Mouse (Mus musculus): ENCODE data around the gene Pbld2. TPM values are rescaled to one million over a fixed set of nuclear protein-coding genes. Genes with fewer than 3 reads are reported as not detected.

Pbld2 gene
- total RNA-seq (2014; rRNA removed; ENCODE audit: low replicate concordance) = 0.11 TPM in 1 of 2 replicates, not detected in the other
- 0.89 and 1.1 TPM in 2 replicates for polyA plus RNA-seq (2015; fragmentation: Nextera tagmentation; extraction: Ambion mirVana)

DNA sequence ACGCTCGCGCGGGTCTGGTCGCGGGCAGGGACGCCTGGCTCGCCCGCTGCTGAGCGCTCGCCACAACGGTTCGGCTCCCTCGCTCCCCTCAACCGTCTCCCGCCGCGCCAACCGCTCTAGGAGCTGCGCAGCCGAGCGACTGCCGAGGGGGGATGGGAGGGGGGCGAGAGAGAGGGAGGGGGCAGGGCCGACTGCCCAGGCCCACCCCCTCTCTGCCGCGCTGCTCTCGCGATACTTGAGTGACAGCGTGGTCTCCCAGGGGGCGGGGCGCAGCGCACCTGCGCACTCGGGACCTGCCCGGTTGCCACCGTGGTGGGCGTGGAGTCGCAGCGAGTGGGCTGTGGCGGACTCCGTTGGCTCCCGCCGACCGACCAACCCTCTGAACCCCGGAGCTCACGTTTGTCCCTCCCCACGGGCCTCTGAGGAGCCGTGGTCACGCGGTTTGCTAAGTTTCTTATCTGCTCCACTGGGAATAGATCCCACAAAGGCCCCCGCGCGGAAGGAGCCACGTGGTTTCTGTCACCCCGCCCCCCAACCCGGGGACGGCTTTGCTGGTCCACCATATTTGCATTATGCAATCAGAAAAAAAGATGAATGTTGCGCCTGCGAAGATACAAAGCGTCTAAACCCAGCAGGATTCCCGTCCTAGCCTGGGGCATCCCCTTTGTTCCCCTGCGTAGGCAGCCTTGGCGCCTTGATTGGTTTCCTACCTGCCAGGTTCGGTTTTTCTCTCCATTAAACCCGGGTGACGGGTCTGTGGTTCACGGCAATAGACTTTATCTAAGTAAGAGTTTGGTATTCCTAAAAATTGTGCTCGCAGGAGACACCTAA, at the start of gene Pbld2, which contains the start of gene Hnrnph3:
TSS of gene Pbld2 (plus strand) at position 567 of the 831 bp plus-strand sequence.
TSS of gene Hnrnph3 (minus strand) at position 469 of the 831 bp plus-strand sequence.
- H3K4me1 ChIP-seq (ENCODE audit: control insufficient read depth, insufficient read depth) = peaks cover 21% of the 10 kb centered on the region
- H3K9me3 ChIP-seq (replicated peaks; ENCODE audit: control insufficient read depth, low read length) = no peaks in the 10 kb centered on the region
- no peaks in the 10 kb centered on the region for H3K27me3 ChIP-seq (ENCODE audit: control insufficient read depth, insufficient read depth, low read length)
- H3K36me3 ChIP-seq (replicated peaks; ENCODE audit: control insufficient read depth, insufficient read depth, low read length) = no peaks in the 10 kb centered on the region
- peak; percentile 89 for TF ChIP-seq EP300 (IDR thresholded peaks at IDR 0.05; ENCODE audit: low read depth)
- no peak for TF ChIP-seq CTCF (IDR thresholded peaks at IDR 0.05; ENCODE audit: low read depth)
- DNase-seq (ENCODE audit: low spot score) (peak; percentile 98), ATAC-seq (ENCODE audit: insufficient read depth, low read depth) (peak; percentile 93)
- peak within 1 kb of the TSS; percentile 96 for H3K4me3 ChIP-seq (ENCODE audit: low read depth, low read length)
- WGBS = under 1% methylated on average over 39 of the region's 69 CpGs
- H3K9ac ChIP-seq (replicated peaks; ENCODE audit: low read depth, low read length) = peak within 1 kb of the TSS; percentile 98
- H3K4me2 ChIP-seq (ENCODE audit: low read depth, low read length) = peak within 1 kb of the TSS; percentile 90
- H3K27ac ChIP-seq (ENCODE audit: low read depth) = peak within 1 kb of the TSS; percentile 100

GRCm38 (mm10) chr10:62979667-62980038, 44.5 kb upstream of the Pbld2 start:
- Histone ChIP-seq H3K36me3 (replicated peaks; ENCODE audit: control insufficient read depth, insufficient read depth, low read length) (0 out of 2 replicates have a peak, but pooled peaks cover 7% of the 10 kb centered on the region), H3K4me3 (ENCODE audit: low read depth, low read length) (peak overlapping the region; percentile 78), H3K4me2 (ENCODE audit: low read depth, low read length) (peak overlapping the region; percentile 75), H3K9ac (replicated peaks; ENCODE audit: low read depth, low read length) (0 out of 2 replicates have a peak overlapping the region, but pooled peaks have one; percentile 74), H3K9me3 (replicated peaks; ENCODE audit: control insufficient read depth, low read length) (no peaks in the 10 kb centered on the region), H3K27ac (ENCODE audit: low read depth) (no peak overlapping the region), H3K27me3 (ENCODE audit: control insufficient read depth, insufficient read depth, low read length) (no peaks in the 10 kb centered on the region), H3K4me1 (ENCODE audit: control insufficient read depth, insufficient read depth) (peaks cover 8% of the 10 kb centered on the region; the same call in 1 of the 2 replicates)
- 16% methylated on average over 10 of the region's 10 CpGs for WGBS
- ATAC-seq (ENCODE audit: insufficient read depth, low read depth) (no peak), DNase-seq (ENCODE audit: low spot score) (no peak)
- TF ChIP-seq EP300 (IDR thresholded peaks at IDR 0.05; ENCODE audit: low read depth) (no peak), CTCF (IDR thresholded peaks at IDR 0.05; ENCODE audit: low read depth) (no peak)

GRCm38 (mm10) chr10:62980039-62980954, 43.8 kb upstream of the Pbld2 start, which contains the start of gene Rufy2:
Rufy2 (plus strand) TSS chr10:62980223.
- TF ChIP-seq EP300 (IDR thresholded peaks at IDR 0.05; ENCODE audit: low read depth) (no peak), CTCF (IDR thresholded peaks at IDR 0.05; ENCODE audit: low read depth) (peak; percentile 44)
- DNase-seq (ENCODE audit: low spot score) (peak; percentile 73), ATAC-seq (ENCODE audit: insufficient read depth, low read depth) (peak; percentile 85)
- WGBS = 1% methylated on average over 70 of the region's 77 CpGs
- peak within 1 kb of the TSS; percentile 40 for H3K27ac ChIP-seq (ENCODE audit: low read depth)
- no peaks in the 10 kb centered on the region for H3K27me3 ChIP-seq (ENCODE audit: control insufficient read depth, insufficient read depth, low read length)
- H3K4me1 ChIP-seq (ENCODE audit: control insufficient read depth, insufficient read depth) = peaks cover 8% of the 10 kb centered on the region; the same call in 1 of the 2 replicates
- H3K36me3 ChIP-seq (replicated peaks; ENCODE audit: control insufficient read depth, insufficient read depth, low read length) = 0 out of 2 replicates have a peak, but pooled peaks cover 13% of the 10 kb centered on the region
- peak within 1 kb of the TSS; percentile 75 for H3K4me2 ChIP-seq (ENCODE audit: low read depth, low read length)
- H3K9me3 ChIP-seq (replicated peaks; ENCODE audit: control insufficient read depth, low read length) = no peaks in the 10 kb centered on the region
- peak within 1 kb of the TSS; percentile 78 for H3K4me3 ChIP-seq (ENCODE audit: low read depth, low read length)
- H3K9ac ChIP-seq (replicated peaks; ENCODE audit: low read depth, low read length) = peak within 1 kb of the TSS; percentile 74

DNA sequence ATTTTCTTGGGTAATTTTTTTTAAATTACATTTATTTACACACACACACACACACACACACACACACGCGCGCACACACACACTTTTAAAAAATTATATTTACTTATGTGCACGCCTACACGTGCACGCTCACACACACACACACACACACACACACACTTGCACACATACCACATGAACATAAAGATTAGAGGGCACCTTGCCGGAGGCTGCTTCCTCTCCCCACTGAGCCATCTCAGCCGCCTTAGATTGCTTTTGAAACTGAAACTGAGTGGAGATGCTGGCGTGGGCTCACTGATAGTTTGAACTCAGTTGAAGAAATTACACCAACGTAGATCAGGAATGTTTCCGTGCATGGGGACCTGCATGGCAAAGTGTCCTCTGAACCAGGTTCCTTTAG, 40.0 kb upstream of the Pbld2 start:
- H3K9ac ChIP-seq (replicated peaks; ENCODE audit: low read depth, low read length) = no peak overlapping the region
- 75% methylated on average over 11 of the region's 11 CpGs for WGBS
- no peaks in the 10 kb centered on the region for H3K9me3 ChIP-seq (replicated peaks; ENCODE audit: control insufficient read depth, low read length)
- H3K4me2 ChIP-seq (ENCODE audit: low read depth, low read length) = peak overlapping the region; percentile 5; the same call in 1 of the 2 replicates
- H3K4me1 ChIP-seq (ENCODE audit: control insufficient read depth, insufficient read depth) = peaks cover 8% of the 10 kb centered on the region; the same call in 1 of the 2 replicates
- peak overlapping the region; percentile 43; the same call in 1 of the 2 replicates for H3K27ac ChIP-seq (ENCODE audit: low read depth)
- no peak for TF ChIP-seq CTCF (IDR thresholded peaks at IDR 0.05; ENCODE audit: low read depth)
- no peak for TF ChIP-seq EP300 (IDR thresholded peaks at IDR 0.05; ENCODE audit: low read depth)
- DNase-seq (ENCODE audit: low spot score) = no peak
- H3K4me3 ChIP-seq (ENCODE audit: low read depth, low read length) = no peak overlapping the region
- no peaks in the 10 kb centered on the region for H3K27me3 ChIP-seq (ENCODE audit: control insufficient read depth, insufficient read depth, low read length)
- peaks cover 21% of the 10 kb centered on the region; the same call in 1 of the 2 replicates for H3K36me3 ChIP-seq (replicated peaks; ENCODE audit: control insufficient read depth, insufficient read depth, low read length)
- ATAC-seq (ENCODE audit: insufficient read depth, low read depth) = no peak

GRCm38 (mm10) chr10:62984495-62984894, 39.6 kb upstream of the Pbld2 start:
- TF ChIP-seq EP300 (IDR thresholded peaks at IDR 0.05; ENCODE audit: low read depth) = peak; percentile 74; the same call in 1 of the 2 replicates
- TF ChIP-seq CTCF (IDR thresholded peaks at IDR 0.05; ENCODE audit: low read depth) = no peak
- WGBS = 42% methylated on average over 6 of the region's 6 CpGs

More at GRCm38 (mm10) chr10:62984495-62984894, 39.6 kb upstream of the Pbld2 start:
- peak; percentile 75 for DNase-seq (ENCODE audit: low spot score)
- no peaks in the 10 kb centered on the region for H3K9me3 ChIP-seq (replicated peaks; ENCODE audit: control insufficient read depth, low read length)
- no peak overlapping the region for H3K9ac ChIP-seq (replicated peaks; ENCODE audit: low read depth, low read length)
- H3K36me3 ChIP-seq (replicated peaks; ENCODE audit: control insufficient read depth, insufficient read depth, low read length) = peaks cover 25% of the 10 kb centered on the region; the same call in 1 of the 2 replicates
- peak overlapping the region; percentile 5; the same call in 1 of the 2 replicates for H3K4me2 ChIP-seq (ENCODE audit: low read depth, low read length)
- H3K27ac ChIP-seq (ENCODE audit: low read depth) = peak overlapping the region; percentile 43
- peak; percentile 75 for ATAC-seq (ENCODE audit: insufficient read depth, low read depth)
- no peak overlapping the region for H3K4me3 ChIP-seq (ENCODE audit: low read depth, low read length)
- no peaks in the 10 kb centered on the region for H3K27me3 ChIP-seq (ENCODE audit: control insufficient read depth, insufficient read depth, low read length)
- H3K4me1 ChIP-seq (ENCODE audit: control insufficient read depth, insufficient read depth) = peaks cover 8% of the 10 kb centered on the region; the same call in 1 of the 2 replicates
